Mouse (Mus musculus) cerebral cortex, adult 2 months (tissue): ENCODE results near the gene Gucy2e.

Source experiments
- WGBS: fragments of 180-500 bp; shearing (Covaris S2); methylation state at CpG from one replicate; pipeline ENCODE4 v1.1.7; 2018; 5-methylcytosine and 5-hydroxymethylcytosine counted together

The Gucy2e gene

GRCm38 (mm10) chr11:69174722-69175121 lies 62.1 kb downstream of the Gucy2e start:
- 61% methylated on average over 7 of the region's 7 CpGs for WGBS

DNA sequence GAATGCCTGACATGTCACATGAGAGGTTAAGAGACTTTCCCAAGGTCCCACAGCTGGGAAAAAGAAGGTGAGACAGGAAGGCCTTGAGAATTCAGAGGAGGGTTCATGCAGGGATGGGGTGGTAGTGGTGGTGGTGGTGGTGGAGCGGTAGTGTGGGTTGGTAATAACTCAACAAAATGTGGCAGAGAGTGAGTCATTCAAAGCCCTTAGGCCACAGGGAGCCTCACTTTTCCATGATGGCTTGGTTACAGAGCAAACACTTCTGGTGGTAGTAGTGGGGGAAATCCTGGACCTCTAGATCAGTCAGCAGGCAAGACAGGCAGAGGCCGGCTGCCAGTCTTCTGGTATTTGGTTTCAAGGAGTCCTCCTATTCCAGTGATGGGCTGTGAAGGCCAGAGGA lies 64.2 kb downstream of the Gucy2e start:
- 89% methylated on average over 2 of the region's 2 CpGs for WGBS

DNA sequence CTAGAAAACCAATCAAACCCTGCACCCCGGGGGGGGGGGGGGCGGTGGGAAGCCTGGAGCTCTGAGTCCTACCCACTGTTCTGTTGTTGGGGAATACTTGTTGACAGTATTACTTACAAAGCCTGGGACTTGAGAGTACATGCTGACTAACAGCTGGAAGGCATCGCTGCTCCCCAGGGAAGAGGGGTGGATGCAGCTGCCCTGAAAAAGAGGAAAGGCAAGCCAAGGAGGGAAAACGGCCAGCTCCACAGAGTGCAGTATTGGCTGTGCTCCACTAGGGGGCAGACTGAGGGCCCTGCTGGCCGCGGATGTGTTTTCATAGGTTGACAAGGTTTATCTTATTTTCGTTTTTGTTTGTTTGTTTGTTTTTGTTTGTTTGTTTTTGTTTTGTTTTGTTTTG lies 65.2 kb downstream of the Gucy2e start:
- WGBS, result 27% methylated on average over 7 of the region's 7 CpGs

DNA sequence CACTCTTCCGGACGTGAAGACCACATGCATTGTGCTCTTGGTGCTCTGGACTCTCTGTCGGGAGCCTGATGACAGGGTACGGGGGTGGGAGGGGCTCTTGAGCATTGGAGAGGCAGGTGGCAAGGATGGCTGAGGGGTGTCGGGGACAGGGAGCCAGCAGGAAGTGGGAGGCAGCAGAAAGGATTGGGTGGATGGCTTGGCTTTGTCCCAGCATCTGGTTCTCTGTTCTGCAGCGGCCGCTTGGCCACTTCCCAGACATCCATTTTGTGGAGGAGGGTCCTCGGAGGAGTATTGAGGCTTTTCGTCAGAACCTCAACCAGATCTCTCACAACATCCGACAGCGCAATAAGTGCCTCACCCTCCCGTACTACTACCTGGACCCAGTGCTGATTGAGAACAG lies 67.5 kb downstream of the Gucy2e start:
- WGBS, result 45% methylated on average over 12 of the region's 12 CpGs
